Mouse (Mus musculus): Measurements from ENCODE around the gene Olfr1396. TPM values are rescaled to one million over a fixed set of nuclear protein-coding genes. Genes with fewer than 3 reads are reported as not detected.

Olfr1396 gene
- polyA plus RNA-seq, 1 experiment from 2014 or later = not detected

GRCm38 (mm10) chr11:49086858-49087361 lies 27.8 kb downstream of the Olfr1396 start:
- ATAC-seq (ENCODE audit: low FRiP score) (no peak), DNase-seq (ENCODE audit: low spot score) (no peak)
- Histone ChIP-seq H3K4me1 (replicated peaks; ENCODE audit: control insufficient read depth, insufficient read depth, low read length) (no peaks in the 10 kb centered on the region), H3K27ac (ENCODE audit: low read depth, low read length) (no peak overlapping the region), H3K36me3 (ENCODE audit: control insufficient read depth, insufficient read depth, low read length) (no peaks in the 10 kb centered on the region), H3K27me3 (ENCODE audit: control insufficient read depth, insufficient read depth, low read length) (no peaks in the 10 kb centered on the region), H3K4me2 (replicated peaks; ENCODE audit: low read depth, low read length) (no peak overlapping the region), H3K9me3 (ENCODE audit: control insufficient read depth, low read length) (no peaks in the 10 kb centered on the region), H3K9ac (ENCODE audit: low read depth, low read length) (no peak overlapping the region), H3K4me3 (ENCODE audit: low read depth, low read length) (no peak overlapping the region)
- WGBS = 83% methylated on average over 6 of the region's 6 CpGs

DNA sequence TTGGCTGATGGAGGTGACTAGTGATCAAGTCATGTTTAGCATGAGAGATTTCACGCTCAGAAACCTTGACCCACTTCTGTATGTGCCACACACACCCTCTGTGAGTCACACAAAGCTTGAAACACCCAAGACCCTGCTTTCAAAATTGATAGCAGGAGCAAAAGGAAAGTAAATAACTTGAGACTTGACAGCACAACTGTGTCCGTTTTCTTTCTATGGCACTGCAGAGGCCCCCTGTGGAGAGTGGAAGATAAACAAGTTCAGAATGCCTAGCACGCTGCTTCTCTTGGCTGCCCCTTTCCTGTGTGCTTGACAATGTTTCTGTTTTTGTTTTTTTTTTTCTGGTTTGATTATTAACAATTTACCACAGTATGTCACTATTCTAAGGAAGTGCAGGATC lies 29.8 kb downstream of the Olfr1396 start:
- 36% methylated on average over 3 of the region's 3 CpGs for WGBS
- Histone ChIP-seq H3K4me2 (replicated peaks; ENCODE audit: low read depth, low read length) (no peak overlapping the region), H3K27me3 (ENCODE audit: control insufficient read depth, insufficient read depth, low read length) (no peaks in the 10 kb centered on the region), H3K36me3 (ENCODE audit: control insufficient read depth, insufficient read depth, low read length) (no peaks in the 10 kb centered on the region), H3K9ac (ENCODE audit: low read depth, low read length) (no peak overlapping the region), H3K27ac (ENCODE audit: low read depth, low read length) (no peak overlapping the region), H3K4me1 (replicated peaks; ENCODE audit: control insufficient read depth, insufficient read depth, low read length) (no peaks in the 10 kb centered on the region), H3K9me3 (ENCODE audit: control insufficient read depth, low read length) (no peaks in the 10 kb centered on the region), H3K4me3 (ENCODE audit: low read depth, low read length) (no peak overlapping the region)
- no peak for DNase-seq (ENCODE audit: low spot score)
- no peak for ATAC-seq (ENCODE audit: low FRiP score)

- no peaks in the 10 kb centered on the region for H3K4me1 ChIP-seq (replicated peaks; ENCODE audit: control insufficient read depth, insufficient read depth, low read length)
- no peak overlapping the region for H3K4me2 ChIP-seq (replicated peaks; ENCODE audit: low read depth, low read length)
- H3K9ac ChIP-seq (ENCODE audit: low read depth, low read length) = no peak overlapping the region
- DNase-seq (ENCODE audit: low spot score) (no peak), ATAC-seq (ENCODE audit: low FRiP score) (no peak)
- 83% methylated on average over 1 of the region's 1 CpGs for WGBS
- H3K36me3 ChIP-seq (ENCODE audit: control insufficient read depth, insufficient read depth, low read length) = no peaks in the 10 kb centered on the region
- H3K9me3 ChIP-seq (ENCODE audit: control insufficient read depth, low read length) = no peaks in the 10 kb centered on the region
- H3K4me3 ChIP-seq (ENCODE audit: low read depth, low read length) = no peak overlapping the region
- H3K27me3 ChIP-seq (ENCODE audit: control insufficient read depth, insufficient read depth, low read length) = no peaks in the 10 kb centered on the region
- no peak overlapping the region for H3K27ac ChIP-seq (ENCODE audit: low read depth, low read length)
Measured at GRCm38 (mm10) chr11:49084385-49084784, 30.3 kb downstream of the Olfr1396 start.

DNA sequence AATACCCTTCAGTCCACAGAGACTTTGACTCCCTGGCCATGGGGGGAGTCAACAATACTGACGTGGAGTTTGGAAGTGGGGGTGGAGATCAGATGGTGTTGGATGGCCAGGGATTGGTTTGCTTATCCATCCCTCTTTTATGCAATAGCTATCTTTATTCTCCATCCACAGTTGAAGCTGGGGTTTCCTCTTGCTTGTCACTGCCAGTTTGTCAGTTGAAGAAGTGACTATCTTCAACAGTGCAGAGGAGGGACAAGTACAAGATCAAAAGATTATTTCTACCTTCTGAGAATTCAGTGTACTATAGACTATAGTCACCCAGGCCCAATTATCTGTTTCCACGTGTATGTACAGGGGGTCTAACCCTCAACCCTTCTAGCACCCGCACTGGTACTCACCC lies 30.9 kb downstream of the Olfr1396 start:
- Histone ChIP-seq H3K4me1 (replicated peaks; ENCODE audit: control insufficient read depth, insufficient read depth, low read length) (no peaks in the 10 kb centered on the region), H3K27ac (ENCODE audit: low read depth, low read length) (no peak overlapping the region), H3K9ac (ENCODE audit: low read depth, low read length) (no peak overlapping the region), H3K4me2 (replicated peaks; ENCODE audit: low read depth, low read length) (no peak overlapping the region), H3K9me3 (ENCODE audit: control insufficient read depth, low read length) (no peaks in the 10 kb centered on the region), H3K4me3 (ENCODE audit: low read depth, low read length) (no peak overlapping the region), H3K36me3 (ENCODE audit: control insufficient read depth, insufficient read depth, low read length) (no peaks in the 10 kb centered on the region), H3K27me3 (ENCODE audit: control insufficient read depth, insufficient read depth, low read length) (no peaks in the 10 kb centered on the region)
- WGBS = 81% methylated on average over 3 of the region's 3 CpGs
- ATAC-seq (ENCODE audit: low FRiP score) (no peak), DNase-seq (ENCODE audit: low spot score) (no peak)

GRCm38 (mm10) chr11:49083146-49083545 lies 31.5 kb downstream of the Olfr1396 start:
- Histone ChIP-seq H3K27ac (ENCODE audit: low read depth, low read length) (no peak overlapping the region), H3K36me3 (ENCODE audit: control insufficient read depth, insufficient read depth, low read length) (no peaks in the 10 kb centered on the region), H3K9me3 (ENCODE audit: control insufficient read depth, low read length) (no peaks in the 10 kb centered on the region), H3K4me1 (replicated peaks; ENCODE audit: control insufficient read depth, insufficient read depth, low read length) (no peaks in the 10 kb centered on the region), H3K9ac (ENCODE audit: low read depth, low read length) (no peak overlapping the region), H3K4me2 (replicated peaks; ENCODE audit: low read depth, low read length) (no peak overlapping the region), H3K4me3 (ENCODE audit: low read depth, low read length) (no peak overlapping the region), H3K27me3 (ENCODE audit: control insufficient read depth, insufficient read depth, low read length) (no peaks in the 10 kb centered on the region)
- 91% methylated on average over 1 of the region's 1 CpGs for WGBS
- DNase-seq (ENCODE audit: low spot score) = no peak
- no peak for ATAC-seq (ENCODE audit: low FRiP score)

DNA sequence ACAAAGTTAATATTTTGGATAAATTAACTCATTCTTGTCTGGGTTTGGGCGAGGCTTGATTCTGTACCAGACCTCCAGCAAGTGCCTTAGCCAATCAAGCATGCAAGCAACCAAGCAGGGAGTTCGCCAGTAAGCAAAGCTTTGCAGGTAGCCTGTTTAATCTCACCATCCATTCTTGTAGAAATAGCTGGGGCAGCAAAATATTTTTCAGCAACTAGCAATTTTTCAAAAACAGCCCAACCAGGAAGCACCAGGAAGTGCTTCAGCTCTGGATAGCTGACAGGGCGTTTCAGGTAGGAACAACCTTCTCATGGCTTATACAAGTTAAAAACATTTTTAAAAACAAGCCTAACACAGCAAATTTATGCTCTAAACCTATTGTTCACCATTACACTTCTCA lies 32.8 kb downstream of the Olfr1396 start:
- WGBS = 79% methylated on average over 3 of the region's 3 CpGs
- ATAC-seq (ENCODE audit: low FRiP score) = no peak
- Histone ChIP-seq H3K27ac (ENCODE audit: low read depth, low read length) (no peak overlapping the region), H3K9ac (ENCODE audit: low read depth, low read length) (no peak overlapping the region), H3K4me2 (replicated peaks; ENCODE audit: low read depth, low read length) (no peak overlapping the region), H3K4me1 (replicated peaks; ENCODE audit: control insufficient read depth, insufficient read depth, low read length) (no peaks in the 10 kb centered on the region), H3K36me3 (ENCODE audit: control insufficient read depth, insufficient read depth, low read length) (no peaks in the 10 kb centered on the region), H3K27me3 (ENCODE audit: control insufficient read depth, insufficient read depth, low read length) (no peaks in the 10 kb centered on the region), H3K9me3 (ENCODE audit: control insufficient read depth, low read length) (no peaks in the 10 kb centered on the region), H3K4me3 (ENCODE audit: low read depth, low read length) (no peak overlapping the region)
- DNase-seq (ENCODE audit: low spot score) = no peak

- no peak for ATAC-seq (ENCODE audit: low FRiP score)
- Histone ChIP-seq H3K4me1 (replicated peaks; ENCODE audit: control insufficient read depth, insufficient read depth, low read length) (no peaks in the 10 kb centered on the region), H3K4me3 (ENCODE audit: low read depth, low read length) (no peak overlapping the region), H3K27me3 (ENCODE audit: control insufficient read depth, insufficient read depth, low read length) (no peaks in the 10 kb centered on the region), H3K27ac (ENCODE audit: low read depth, low read length) (no peak overlapping the region), H3K9ac (ENCODE audit: low read depth, low read length) (no peak overlapping the region), H3K4me2 (replicated peaks; ENCODE audit: low read depth, low read length) (no peak overlapping the region), H3K36me3 (ENCODE audit: control insufficient read depth, insufficient read depth, low read length) (no peaks in the 10 kb centered on the region), H3K9me3 (ENCODE audit: control insufficient read depth, low read length) (no peaks in the 10 kb centered on the region)
- 77% methylated on average over 4 of the region's 4 CpGs for WGBS
- DNase-seq (ENCODE audit: low spot score) = no peak
Measured at GRCm38 (mm10) chr11:49081356-49081755, 33.3 kb downstream of the Olfr1396 start.

GRCm38 (mm10) chr11:49080636-49081035 lies 34.0 kb downstream of the Olfr1396 start:
- Histone ChIP-seq H3K27ac (ENCODE audit: low read depth, low read length) (no peak overlapping the region), H3K27me3 (ENCODE audit: control insufficient read depth, insufficient read depth, low read length) (no peaks in the 10 kb centered on the region), H3K4me1 (replicated peaks; ENCODE audit: control insufficient read depth, insufficient read depth, low read length) (no peaks in the 10 kb centered on the region), H3K9me3 (ENCODE audit: control insufficient read depth, low read length) (no peaks in the 10 kb centered on the region), H3K4me3 (ENCODE audit: low read depth, low read length) (no peak overlapping the region), H3K36me3 (ENCODE audit: control insufficient read depth, insufficient read depth, low read length) (no peaks in the 10 kb centered on the region), H3K9ac (ENCODE audit: low read depth, low read length) (no peak overlapping the region), H3K4me2 (replicated peaks; ENCODE audit: low read depth, low read length) (no peak overlapping the region)
- DNase-seq (ENCODE audit: low spot score) (no peak), ATAC-seq (ENCODE audit: low FRiP score) (no peak)
- WGBS = 69% methylated on average over 1 of the region's 1 CpGs

- ATAC-seq (ENCODE audit: low FRiP score) = no peak
Measured at GRCm38 (mm10) chr11:49078719-49079118, 36.0 kb downstream of the Olfr1396 start.

More at GRCm38 (mm10) chr11:49078719-49079118, 36.0 kb downstream of the Olfr1396 start:
- DNase-seq (ENCODE audit: low spot score) = no peak
- H3K4me2 ChIP-seq (replicated peaks; ENCODE audit: low read depth, low read length) = no peak overlapping the region
- no peaks in the 10 kb centered on the region for H3K36me3 ChIP-seq (ENCODE audit: control insufficient read depth, insufficient read depth, low read length)
- H3K27ac ChIP-seq (ENCODE audit: low read depth, low read length) = no peak overlapping the region
- H3K4me3 ChIP-seq (ENCODE audit: low read depth, low read length) = no peak overlapping the region
- 92% methylated on average over 3 of the region's 3 CpGs for whole genome bisulfite sequencing
- H3K9me3 ChIP-seq (ENCODE audit: control insufficient read depth, low read length) = no peaks in the 10 kb centered on the region
- H3K4me1 ChIP-seq (replicated peaks; ENCODE audit: control insufficient read depth, insufficient read depth, low read length) = no peaks in the 10 kb centered on the region
- H3K27me3 ChIP-seq (ENCODE audit: control insufficient read depth, insufficient read depth, low read length) = no peaks in the 10 kb centered on the region
- H3K9ac ChIP-seq (ENCODE audit: low read depth, low read length) = no peak overlapping the region
